Mouse (Mus musculus) lung, postnatal 10 days (tissue): Measurements from ENCODE around the gene Emilin3.
"Not testable (repeated sequence)": the region's sequence is repeated elsewhere in the genome, so short reads cannot be mapped to it uniquely, and the experiment has no call there.

Experiments used
- DNase-seq: peaks from one replicate; pipeline ENCODE4 v3.0.0; 2021

The Emilin3 gene

GRCm38 (mm10) chr2:160912231-160912671 lies at the start of gene Emilin3:
Gene Emilin3, minus strand, starts transcription at chr2:160912328.
- no peak for DNase-seq

GRCm38 (mm10) chr2:160960956-160961646 lies 49.0 kb upstream of the Emilin3 start:
- DNase-seq: no peak

GRCm38 (mm10) chr2:160959901-160960300 lies 47.8 kb upstream of the Emilin3 start:
- DNase-seq: no peak

DNA sequence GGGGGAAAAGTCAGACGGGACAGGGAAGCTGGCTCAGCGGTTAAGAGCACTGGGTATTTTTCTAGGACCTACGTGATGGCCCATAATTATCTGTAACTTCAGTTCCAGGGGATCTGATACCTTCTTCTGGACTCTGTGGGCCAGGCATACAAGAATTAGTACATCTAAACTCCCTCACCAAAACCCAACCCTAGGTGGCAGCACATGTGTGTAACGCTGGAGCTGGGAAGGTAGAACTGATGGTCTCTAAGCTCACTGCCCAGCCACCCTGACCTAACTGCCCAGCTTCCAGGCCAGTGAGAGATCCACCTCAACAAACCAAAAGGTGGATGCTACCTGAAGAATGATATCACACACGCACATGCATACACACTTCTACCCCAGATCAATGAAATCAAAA lies 46.6 kb upstream of the Emilin3 start:
- peak; percentile 25 for DNase-seq

DNA sequence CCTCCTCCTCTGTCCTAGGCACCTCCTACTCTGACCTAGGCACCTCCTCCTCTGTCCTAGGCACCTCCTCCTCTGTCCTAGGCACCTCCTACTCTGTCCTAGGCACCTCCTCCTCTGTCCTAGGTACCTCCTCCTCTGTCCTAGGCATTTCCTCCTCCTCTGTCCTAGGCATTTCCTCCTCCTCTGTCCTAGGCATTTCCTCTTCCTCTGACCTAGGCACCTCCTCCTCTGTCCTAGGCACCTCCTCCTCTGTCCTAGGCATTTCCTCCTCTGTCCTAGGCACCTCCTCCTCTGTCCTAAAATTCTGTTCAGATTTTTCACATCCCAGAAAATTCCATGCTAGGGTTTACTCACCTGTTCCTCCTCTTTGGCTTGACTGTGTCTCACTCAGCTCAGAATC lies 45.7 kb upstream of the Emilin3 start:
- not testable (repeated sequence) for DNase-seq

DNA sequence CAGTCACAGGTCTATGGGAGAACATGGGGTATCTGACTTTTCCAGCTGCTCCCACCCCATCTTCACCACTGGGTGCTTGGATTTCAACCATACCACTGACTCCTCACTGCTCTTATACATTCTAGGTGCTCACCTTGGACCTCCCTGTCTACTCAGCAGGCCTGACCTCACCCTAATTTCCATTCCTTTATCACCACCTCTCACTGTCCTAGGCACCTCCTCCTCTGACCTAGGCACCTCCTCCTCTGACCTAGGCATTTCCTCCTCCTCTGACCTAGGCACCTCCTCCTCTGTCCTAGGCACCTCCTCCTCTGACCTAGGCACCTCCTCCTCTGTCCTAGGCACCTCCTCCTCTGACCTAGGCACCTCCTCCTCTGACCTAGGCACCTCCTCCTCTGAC lies 45.2 kb upstream of the Emilin3 start:
- not testable (repeated sequence) for DNase-seq

GRCm38 (mm10) chr2:160955331-160955730 lies 43.2 kb upstream of the Emilin3 start:
- DNase-seq: peak; percentile 39

- DNase-seq: no peak
Observed at GRCm38 (mm10) chr2:160954541-160954940, 42.4 kb upstream of the Emilin3 start.

DNA sequence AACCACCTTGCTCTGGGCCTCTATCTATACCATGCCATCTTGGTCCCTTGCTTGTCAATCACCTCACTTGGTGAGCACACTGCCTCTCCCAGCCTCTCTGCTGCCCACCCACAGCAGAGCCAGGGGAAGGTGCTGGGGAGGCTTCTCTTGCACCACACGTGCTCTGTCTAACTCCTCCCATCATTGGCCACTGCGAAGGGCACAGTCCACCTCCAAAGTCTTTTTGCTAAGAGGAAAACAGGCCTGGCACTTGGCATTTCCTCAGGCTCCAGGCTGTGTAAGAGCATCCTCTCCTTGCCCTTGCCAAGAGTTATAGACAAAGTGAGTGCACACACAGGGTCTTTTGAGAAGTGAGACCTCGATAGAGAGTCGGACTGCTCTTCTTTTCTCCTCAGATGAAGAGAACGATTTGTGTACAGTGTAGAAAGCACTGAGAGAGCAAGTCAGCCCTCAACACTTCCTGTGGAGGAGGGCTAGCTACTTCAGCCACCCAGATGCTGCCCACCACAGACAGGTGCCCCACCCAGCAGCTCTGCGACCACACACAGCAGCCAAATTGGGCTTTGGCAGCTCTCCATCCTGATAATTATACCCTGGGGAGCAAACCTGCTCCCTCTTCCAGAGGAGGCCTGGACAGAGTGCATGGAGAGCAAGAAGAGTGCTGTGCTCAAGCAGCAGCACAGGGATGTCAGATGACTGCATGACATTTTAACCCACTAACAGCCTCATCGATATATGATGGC lies 41.2 kb upstream of the Emilin3 start:
- DNase-seq: no peak

DNA sequence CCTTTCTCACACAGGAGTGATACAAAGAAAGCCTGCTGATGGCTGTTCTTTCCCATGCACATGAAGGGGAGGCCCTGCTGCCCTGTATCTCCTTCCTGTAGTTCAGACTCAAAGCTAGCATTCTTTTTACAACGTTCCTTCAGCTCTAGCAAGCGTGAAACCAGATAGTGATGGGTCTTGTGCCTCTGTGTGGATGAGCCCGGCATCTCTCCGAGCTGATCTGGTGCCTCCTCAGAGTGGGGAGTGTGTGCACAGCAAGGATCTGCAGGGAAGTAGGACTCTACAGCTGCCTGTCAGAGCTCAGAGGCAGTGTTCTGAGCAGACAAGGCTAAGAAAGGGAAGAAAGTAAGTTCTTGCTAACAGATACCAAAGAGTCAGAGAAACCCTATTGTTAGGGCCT lies 39.5 kb upstream of the Emilin3 start:
- DNase-seq: no peak

DNA sequence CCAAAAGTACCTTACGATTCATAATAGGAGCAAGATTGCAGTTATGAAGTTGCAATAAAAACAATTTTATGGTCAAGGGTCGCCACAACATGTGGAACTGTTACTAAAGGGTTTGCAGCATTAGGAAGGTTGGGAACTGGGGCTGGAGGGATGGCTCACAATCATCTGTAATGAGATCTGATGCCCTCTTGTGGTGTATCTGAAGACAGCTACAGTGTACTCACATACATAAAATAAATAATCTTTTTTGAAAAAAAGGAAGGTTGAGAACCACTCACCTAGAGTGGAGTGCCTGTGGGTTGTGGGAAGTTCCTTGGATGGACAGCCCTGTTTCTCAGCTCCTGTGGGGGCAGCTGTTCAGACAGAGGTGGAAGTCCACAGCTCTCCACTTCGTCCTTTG lies 30.3 kb upstream of the Emilin3 start:
- DNase-seq: no peak

DNA sequence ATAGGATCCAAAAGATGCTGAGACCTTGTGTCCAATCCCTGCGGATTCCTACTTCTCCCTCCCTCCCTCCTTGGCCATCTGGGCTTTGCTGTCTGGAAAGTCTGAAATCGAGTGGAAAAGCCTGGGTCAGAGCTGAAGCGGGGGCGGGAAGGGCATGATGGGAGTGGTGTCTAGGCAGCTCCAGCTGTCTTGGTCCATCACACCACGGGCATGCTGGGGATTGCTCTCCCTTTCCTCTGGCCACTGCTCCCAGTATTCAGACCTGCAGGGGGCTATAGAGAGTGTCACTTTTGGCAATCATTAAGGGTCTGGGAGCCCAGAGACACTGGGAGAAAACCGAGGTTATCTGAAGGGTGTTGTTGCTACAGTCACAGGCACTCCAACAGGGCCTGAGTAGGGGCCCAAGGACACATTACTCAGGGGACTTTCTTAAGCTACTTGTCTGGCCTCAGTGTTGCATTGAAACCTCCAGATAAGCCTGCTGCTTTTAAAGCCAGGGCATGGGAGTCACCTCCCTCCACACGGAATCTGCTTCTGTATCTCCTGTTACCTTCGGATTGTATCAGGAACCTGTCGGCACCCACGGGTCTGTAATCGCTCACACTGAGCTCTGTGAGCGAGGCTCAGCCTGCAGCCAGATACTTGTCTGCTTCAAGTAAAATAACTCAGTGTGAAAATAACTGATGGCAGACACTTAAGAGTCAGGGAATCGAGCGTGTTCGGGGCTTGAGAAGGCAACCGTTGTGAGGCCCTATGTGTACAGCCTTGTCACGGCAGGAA lies 29.0 kb upstream of the Emilin3 start:
- peak; percentile 57 for DNase-seq

DNA sequence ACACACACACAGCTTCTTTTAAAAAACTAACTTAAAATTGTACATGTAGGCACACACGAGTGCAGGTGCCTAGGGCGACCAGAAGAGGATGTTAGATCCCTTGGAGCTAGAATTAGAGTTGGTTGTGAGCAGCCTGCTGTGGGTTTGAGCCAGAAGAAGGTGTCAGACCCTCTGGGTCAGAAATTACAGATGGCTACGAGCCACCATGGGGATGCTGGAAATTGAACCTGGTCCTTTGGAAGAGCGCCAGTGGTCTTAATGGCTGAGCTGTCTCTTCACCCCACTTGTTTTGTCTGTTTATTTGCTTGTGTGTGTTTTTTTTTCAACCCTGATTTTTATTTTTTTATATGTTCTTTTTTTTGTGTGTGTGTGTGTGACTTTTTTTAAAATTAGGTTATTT lies 22.3 kb upstream of the Emilin3 start:
- no peak for DNase-seq

DNA sequence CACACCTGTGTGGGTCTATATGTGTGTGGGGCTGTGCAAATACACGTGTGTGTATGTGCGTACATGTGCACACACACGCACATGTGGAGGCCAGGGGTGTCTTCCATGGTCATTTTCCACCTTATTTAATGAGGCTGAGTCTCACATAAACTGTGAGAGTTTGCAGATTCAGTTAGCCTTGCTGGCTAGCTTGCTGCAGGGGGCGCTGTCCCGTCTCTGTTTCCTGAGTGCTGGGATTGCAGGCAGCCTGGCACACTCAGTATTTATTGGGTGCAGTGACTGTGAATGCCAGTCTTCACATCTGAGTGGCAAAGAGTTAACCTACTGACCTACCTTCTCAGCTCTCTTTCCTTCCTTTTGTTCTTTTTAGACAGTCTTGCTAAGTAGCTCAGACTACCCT lies 21.8 kb upstream of the Emilin3 start:
- no peak for DNase-seq

DNA sequence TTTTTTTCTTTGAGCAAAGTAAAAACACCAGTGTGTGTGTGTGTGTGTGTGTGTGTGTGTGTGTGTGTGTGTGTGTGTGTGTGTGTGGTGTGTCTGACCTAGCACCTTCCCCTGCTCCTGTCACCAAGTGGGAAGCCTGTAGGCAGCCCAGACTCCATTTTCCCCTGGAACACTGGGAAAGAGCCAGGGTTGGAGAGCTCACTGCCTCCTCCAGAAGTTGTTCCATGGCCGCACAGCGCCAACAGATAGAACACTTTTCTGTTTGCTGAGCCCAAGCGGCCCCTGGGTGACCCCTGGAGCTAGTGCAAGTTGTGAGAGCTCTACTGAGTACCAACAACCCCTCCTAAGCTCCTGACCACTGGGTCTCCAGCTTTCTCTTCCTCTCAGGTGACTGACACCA lies 20.9 kb upstream of the Emilin3 start:
- DNase-seq: no peak

DNA sequence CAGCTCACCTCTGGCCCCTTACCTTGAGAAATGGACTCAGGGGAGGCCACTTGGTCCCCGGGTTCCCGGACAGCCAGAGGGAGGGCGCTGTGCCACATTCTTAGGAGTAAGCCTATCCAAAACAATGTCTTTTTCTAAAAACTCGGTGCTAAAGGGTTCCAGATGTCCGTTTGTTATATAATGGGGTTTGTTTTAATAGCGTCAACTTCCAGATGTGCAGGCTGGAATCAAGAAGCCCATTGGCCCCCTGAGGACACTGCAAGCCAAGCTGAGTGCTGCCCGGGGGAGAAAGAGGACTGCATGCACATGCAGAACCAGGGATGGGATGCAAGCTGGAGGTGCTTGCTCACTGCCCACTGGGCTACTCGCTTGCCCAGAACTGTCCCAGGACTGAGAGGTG lies 20.2 kb upstream of the Emilin3 start:
- DNase-seq: no peak

DNA sequence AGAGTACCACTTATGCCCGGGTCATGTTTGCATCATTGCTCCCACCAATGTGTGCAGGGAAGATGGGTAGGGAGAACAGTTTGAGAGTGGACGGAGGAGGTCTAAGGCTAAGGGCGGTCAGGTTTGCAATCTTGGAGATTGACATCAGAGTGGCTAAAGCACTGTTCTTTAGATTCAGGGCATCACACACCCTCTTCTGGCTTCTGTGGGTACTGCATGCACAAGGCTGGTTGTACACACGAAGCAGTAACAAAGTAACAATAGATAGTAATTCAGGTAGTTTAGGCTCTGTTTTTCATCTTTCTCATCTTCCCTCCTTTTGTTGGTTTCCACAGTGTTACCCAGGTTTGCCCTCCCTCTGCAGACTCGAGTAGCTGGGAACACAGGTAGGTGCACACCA lies 19.2 kb upstream of the Emilin3 start:
- DNase-seq: no peak

- peak; percentile 42 for DNase-seq
Observed at GRCm38 (mm10) chr2:160925203-160925602, 13.1 kb upstream of the Emilin3 start.

DNA sequence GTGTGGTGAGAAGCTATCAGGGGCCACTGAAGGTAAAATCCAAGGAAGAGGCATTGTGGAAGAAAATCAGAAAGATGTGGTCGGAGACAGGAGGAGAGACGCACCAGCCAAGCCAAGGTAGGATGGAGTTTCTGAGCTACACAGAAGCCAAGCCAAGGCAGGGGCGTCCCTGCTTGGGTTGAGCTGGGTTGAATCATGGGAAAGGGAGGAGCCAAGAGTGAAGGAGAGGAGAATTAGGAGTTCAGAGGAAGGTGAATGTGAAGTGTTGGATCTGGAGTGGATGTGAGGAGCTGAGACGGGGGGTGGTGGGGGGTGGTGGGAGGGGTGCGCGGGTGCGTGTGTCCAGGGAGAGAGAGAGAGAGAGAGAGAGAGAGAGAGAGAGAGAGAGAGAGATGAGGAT lies 9.2 kb upstream of the Emilin3 start:
- DNase-seq: no peak

DNA sequence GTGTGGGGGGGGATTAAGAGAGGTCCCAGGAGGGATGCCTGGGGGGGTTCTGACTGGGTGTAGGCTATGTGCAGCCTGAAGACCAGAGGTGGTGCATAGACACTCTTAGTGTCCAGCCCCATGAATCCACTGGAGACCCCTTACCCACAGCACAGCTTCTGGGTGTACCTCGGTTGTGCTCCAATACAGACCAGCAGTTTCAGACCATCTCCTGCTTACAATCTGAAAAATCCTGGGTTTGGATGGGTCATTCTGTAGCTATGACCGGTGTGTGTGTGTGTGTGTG lies 6.7 kb upstream of the Emilin3 start:
- no peak for DNase-seq

DNA sequence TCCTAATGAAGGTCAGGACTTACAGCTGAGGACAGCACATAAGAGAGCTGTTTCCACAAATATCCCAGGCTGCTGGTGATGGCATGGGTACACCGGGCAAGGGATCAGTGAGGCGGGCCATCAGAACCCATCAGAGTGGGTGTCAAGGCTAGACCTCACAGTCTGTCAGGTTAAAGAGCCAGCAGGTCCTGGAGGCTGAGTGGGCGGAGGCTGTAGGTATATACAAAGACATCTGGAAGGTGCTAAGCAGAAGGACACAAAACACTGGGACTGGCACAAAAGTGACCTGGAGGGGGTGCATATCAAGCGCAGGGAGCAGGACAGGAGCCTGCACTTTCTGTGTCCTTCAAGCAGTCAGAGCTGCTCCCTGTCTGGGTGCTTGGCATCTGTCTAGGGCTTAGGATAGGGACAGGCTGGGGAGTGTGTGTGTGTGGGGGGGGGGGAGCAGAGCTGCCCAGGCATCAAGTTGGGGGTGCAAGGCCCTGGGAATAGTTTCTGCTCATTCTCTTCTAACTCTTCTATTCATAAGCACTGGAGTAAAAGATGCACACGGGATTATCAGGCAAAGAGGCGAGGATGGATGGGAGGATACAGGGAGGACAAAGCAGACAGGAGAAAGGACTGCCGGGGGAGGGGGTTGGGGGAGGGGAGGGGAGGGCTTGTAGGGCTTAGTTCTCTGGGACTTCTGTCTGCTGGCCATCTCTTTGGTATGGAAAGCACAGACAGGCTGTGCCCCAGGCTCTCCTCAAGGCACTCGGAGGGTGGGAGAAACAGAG lies 6.2 kb upstream of the Emilin3 start:
- no peak for DNase-seq

DNA sequence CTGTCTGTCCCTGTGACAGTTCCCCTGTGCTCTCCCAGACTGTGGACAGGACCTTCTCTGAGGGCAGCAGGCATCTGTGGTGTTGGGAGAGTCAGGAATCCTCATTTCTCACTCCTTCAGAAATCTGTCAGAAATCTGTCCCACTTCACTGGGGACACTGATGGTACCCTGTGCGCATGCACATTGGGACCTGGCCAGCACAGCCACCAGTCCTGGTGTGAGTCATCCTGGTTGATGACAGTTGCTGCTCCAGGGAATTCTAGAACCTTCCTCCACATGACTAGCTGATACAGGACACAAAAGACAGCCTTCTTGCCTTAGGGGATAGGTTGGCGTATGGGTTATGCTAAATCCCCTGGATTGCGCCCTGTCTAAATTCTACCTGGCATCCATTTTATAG lies 5.2 kb upstream of the Emilin3 start:
- DNase-seq: no peak

DNA sequence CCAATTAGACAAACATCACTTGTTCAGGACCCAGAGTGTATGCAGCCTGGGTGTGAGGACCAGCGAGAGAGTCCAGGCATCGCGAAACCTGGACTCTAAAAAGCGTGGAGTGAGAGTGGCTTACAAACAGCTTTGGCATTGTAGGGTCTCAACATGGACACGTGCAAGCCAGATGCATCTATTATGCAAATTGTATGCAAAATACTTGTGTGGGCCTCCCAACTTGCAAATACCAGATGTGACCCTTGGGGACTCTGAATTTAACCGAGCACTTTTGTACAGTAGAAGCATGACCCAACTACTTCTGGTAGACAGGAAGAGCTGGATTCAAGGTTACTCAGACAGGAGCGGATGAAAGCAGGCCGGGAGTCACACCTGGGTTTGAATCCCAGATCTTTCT lies 4.6 kb upstream of the Emilin3 start:
- no peak for DNase-seq
